Mouse (Mus musculus): ENCODE measurements around the gene Poll.
A peak's percentile ranks its signal among the peaks of the same experiment; 100 is the strongest.

The Poll gene

DNA sequence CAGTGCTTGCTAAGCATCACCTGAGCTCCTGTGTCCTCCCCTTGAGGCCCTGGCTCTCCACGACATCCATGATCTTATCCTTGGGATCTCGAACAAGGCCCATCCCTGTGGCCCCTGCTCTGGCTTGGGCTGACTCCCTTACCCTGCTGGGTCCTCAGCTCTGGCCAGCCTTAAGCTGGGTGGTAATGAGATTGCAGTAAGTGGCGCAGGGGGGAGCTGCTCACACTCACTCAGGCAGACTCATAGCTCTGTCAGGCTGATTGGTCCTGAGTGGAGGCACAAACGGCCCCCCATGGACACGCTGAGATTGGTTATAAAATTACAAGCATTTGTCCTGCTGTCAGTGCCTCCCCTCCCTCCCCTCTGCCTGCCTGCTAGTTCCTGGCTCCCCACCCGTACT, 24.4 kb downstream of the Poll start:
- DNase-seq (ENCODE audit: low spot score in 2 of 2) = no peak

- DNase-seq (ENCODE audit: low spot score in 2 of 2) = no peak
These were observed 25.1 kb downstream of the Poll start for GRCm38 (mm10) chr19:45535214-45535735.

DNA sequence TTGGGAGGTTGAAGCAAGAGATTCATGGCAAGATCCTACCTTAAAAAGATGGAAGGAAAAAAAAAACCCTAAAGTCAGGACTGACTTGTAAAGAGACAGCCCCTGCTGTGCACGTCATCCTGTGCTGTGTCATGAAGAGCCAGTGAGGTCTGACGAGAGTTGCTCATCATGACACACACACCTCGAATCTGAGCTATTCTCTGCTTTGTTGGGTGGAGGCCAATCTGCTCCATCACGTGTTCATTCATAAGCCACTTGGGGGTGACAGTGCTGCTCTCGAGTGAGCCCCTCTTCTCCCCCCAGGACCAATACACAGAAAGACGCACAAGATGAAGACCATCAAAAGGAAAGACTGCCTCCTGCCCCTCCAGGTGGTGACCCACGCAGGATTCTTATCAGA, 26.7 kb downstream of the Poll start:
- no peak for DNase-seq (ENCODE audit: low spot score in 2 of 2)

DNA sequence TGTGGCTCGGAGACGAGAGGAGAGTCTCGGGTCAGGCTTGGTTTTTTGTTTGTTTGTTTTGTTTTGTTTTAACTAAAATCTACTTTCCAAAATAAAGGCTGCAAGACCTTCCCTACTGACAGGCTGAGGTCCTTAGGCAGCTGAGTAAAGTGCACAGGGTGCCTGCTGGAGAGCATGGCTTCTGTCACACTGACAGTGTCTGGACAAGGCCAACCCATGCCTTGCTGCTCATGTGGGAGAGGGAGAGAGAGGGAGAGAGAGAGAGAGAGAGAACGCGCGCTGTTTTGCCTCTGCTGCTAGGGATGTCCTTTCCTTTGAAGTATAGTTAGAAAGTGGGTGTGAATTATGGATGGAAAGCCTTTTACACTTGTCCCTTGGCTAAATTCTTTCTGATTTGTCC, 28.8 kb downstream of the Poll start:
- DNase-seq (ENCODE audit: low spot score in 2 of 2) = no peak

- DNase-seq (ENCODE audit: low spot score in 2 of 2) = peak in 1 of 2 experiments; percentile 30
These were observed 29.9 kb downstream of the Poll start for GRCm38 (mm10) chr19:45530200-45530995.

GRCm38 (mm10) chr19:45529294-45529693, 31.0 kb downstream of the Poll start:
- no peak for DNase-seq (ENCODE audit: low spot score in 2 of 2)

DNA sequence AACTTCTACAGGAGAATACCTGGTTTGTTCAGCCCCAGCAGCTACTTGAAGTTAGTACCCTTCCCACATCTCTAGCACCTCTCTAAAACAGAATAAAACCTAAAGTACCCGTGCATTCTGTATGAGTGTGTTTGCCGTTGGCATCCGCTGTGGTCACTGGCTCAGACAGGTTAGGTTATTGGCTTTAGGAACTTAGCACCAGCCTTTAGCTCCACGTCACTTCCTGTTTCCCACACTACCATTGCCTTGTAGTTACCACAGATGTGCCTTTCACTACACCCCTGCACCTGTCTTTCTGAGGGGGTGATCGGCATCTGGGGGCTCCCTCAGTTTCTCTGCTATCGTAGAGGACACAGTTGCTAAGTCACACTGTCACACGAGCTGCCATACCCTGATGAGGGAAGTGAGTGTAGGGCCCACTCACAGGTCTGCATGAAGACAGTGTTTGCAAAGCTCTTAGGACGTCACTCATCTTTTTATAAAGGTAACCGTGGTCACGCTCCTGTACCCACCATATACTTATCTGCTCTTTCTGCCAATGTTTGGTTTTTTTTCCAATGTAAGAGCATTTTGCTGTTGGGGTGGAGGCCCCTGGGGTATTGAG, 32.3 kb downstream of the Poll start:
- no peak for DNase-seq (ENCODE audit: low spot score in 2 of 2)

GRCm38 (mm10) chr19:45527382-45527781, 32.9 kb downstream of the Poll start:
- no peak for DNase-seq (ENCODE audit: low spot score in 2 of 2)

DNA sequence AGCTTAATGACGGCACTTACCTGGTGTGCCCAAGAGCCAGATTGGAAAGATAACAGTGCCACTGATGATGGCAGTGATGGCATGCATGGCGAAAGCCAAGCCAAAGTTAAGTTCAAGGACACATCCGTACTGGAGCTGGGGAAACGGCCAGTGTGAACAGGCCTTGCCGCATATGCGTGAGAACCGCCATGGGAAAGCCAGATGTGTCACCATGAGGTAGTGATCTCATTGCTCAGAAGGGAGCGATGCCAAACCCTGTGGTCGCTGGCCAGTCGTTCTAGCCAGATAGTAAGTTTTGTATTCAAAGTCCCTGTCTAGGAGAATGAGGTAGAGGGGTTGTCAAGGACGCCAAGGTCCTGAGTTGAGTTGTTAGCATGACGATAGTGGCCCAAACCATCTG, 44.1 kb downstream of the Poll start:
- no peak for DNase-seq (ENCODE audit: low spot score in 2 of 2)

GRCm38 (mm10) chr19:45515341-45515740, 45.0 kb downstream of the Poll start:
- no peak for DNase-seq (ENCODE audit: low spot score in 2 of 2)

DNA sequence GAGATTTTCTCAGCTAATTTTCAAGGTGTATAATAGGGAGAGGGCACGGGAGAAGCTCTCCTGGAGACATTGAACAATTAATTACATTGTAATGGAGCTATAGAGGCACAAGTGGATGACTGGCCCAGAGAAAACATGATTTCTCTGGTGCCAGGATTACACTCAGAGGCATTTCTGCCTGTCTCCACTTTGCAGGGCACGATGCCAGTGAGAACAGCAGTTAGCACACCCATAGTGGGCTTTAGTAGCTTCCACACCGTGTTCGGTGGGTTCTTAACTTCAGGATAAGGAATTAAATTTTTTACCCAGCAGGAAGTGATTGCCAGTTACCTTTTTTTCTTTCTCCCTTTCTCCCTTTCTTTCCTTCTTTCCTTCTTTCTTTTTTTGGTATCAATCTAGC, 48.9 kb downstream of the Poll start:
- no peak for DNase-seq (ENCODE audit: low spot score in 2 of 2)

DNA sequence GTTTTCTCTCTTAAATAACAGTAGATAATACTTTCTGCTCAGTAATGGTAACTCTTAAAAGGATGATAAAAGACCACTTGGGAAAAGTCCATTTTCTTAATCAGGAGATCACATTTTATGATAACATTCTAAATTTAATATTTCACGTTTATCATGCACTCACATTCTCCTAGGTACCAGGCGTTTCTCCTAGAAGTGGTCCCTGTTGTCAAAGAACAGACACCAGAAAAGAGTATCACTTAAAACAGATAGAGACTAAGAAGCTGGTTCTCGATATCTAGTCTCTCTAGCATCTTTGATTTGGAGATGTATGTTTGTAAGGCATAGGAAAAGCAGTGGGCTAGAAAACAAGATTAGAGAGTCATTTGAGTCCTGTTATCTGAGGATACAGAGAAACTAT, 49.7 kb downstream of the Poll start:
- no peak for DNase-seq (ENCODE audit: low spot score in 2 of 2)

GRCm38 (mm10) chr19:45507531-45507930, 52.8 kb downstream of the Poll start:
- peak; percentile 29 to 45 for DNase-seq (ENCODE audit: low spot score in 2 of 2)

DNA sequence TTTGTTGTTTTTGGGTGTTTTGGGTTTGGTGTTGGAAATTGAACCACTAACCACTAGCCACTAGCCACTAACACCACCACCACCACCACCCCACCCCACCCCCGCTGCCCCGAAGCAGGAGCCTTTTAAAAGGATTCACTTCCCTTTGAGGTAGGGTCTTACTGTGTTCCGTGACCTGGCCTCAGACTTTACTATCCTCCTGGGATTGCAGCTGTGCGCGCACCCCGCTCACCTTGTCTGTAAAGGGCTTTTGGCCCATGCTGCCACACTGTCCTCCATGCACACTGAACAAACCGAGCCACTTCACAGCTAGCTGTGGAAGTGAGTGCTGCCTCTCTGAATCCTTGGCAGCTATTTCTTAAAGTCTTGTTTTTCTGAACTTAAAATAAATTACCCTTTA, 54.9 kb downstream of the Poll start:
- no peak for DNase-seq (ENCODE audit: low spot score in 2 of 2)

All from heart, adult 9 months (tissue).